Comparison of ENCODE assay signal across 12 mouse cellular contexts in the genomic region with DNA sequence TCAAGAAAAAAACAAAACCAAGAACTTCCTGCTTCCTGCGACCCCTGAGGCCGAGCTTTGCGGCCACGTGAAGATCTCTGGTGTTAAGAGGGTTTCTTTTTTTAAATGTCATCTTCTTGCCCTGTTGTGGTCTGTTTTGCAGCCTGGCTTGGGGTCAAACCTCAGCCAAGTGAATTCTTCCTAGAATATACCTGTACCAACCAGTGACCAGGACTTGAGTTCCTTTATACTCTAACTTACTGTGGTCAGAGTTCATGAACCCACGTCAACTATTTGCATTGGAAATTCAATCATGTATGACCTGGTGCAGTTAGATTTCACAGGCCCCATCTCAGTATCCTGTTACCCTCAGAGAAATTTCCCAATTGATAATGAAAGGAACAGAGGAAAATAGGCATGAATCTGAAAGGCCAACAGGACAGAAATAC.
"Had no signal": no experiment of that assay in that cellular context is flagged by ENCODE, and none has a peak within 500 bp of the region (broad histone marks: within the 10 kb centered on the region; RNA-seq: fewer than 3 reads in every experiment).

No protein-coding gene starts in this region.

- H3K4me1 ChIP-seq: midbrain, embryonic 12.5 days had no signal

- DNase-seq: left cerebral cortex, postnatal 4 days; lung, adult 18-20 months; right cerebral cortex, adult 18-20 months; right cerebral cortex, postnatal 25 days; thymus, postnatal 4 days had no signal

- H3K4me3 ChIP-seq: layer of hippocampus, adult 2 months; limb, embryonic 13.5 days; midbrain, embryonic 12.5 days had no signal

- ATAC-seq: intestine, postnatal 0 days; midbrain, embryonic 16.5 days had no signal

- H3K9ac ChIP-seq: limb, embryonic 13.5 days; liver, embryonic 14.5 days; midbrain, embryonic 12.5 days had no signal

- H3K27me3 ChIP-seq: midbrain, embryonic 12.5 days had no signal

- H3K27ac ChIP-seq: layer of hippocampus, adult 2 months; limb, embryonic 13.5 days; liver, embryonic 14.5 days; midbrain, embryonic 12.5 days; stomach, postnatal 0 days had no signal

- H3K9me3 ChIP-seq: limb, embryonic 13.5 days; midbrain, embryonic 12.5 days had no signal

- H3K4me2 ChIP-seq: limb, embryonic 13.5 days; midbrain, embryonic 12.5 days had no signal
